Mouse (Mus musculus): ENCODE measurements at regions not wholly inside any gene's neighbourhood (a gene's known extent, or its start where the extent isn't known, plus 50 kb on each side); places are given as distances from the start of the nearest gene placed in this dataset.

- DNase-seq, result no peak
Measured at GRCm38 (mm10) chr1:71752351-71752750, 99.4 kb upstream of the Fn1 start.

GRCm38 (mm10) chr1:71751601-71752000 lies 98.6 kb upstream of the Fn1 start:
- DNase-seq, result no peak

GRCm38 (mm10) chr1:71735606-71736005 lies 82.6 kb upstream of the Fn1 start:
- DNase-seq, result peak; percentile 9

- DNase-seq, result peak; percentile 13
Measured at GRCm38 (mm10) chr1:71731623-71732022, 78.6 kb upstream of the Fn1 start.

GRCm38 (mm10) chr1:71731011-71731410 lies 78.0 kb upstream of the Fn1 start:
- no peak for DNase-seq

- no peak for DNase-seq
Measured at GRCm38 (mm10) chr1:71728852-71729347, 75.9 kb upstream of the Fn1 start.

- no peak for DNase-seq
Measured at GRCm38 (mm10) chr1:71723816-71724215, 70.8 kb upstream of the Fn1 start.

- DNase-seq, result no peak
Measured at GRCm38 (mm10) chr1:71723039-71723397, 70.0 kb upstream of the Fn1 start.

- DNase-seq, result no peak
Measured at GRCm38 (mm10) chr1:71722211-71723038, 69.4 kb upstream of the Fn1 start.
